Mouse (Mus musculus) embryonic fibroblast, embryonic 13.5 days (primary cell): ENCODE measurements at regions not wholly inside any gene's neighbourhood (a gene's known extent, or its start where the extent isn't known, plus 50 kb on each side); places are given as distances from the start of the nearest gene placed in this dataset.

Experiments
- H3K27ac ChIP-seq: 2 replicates; pipeline ENCODE4 v1.5.1; 2012; ENCODE audit warnings: low read length, control low read depth, inconsistent platforms; ENCODE audit not compliant: insufficient read depth
- H3K4me1 ChIP-seq: 2 replicates; pipeline ENCODE4 v1.6.1; 2011; ENCODE audit warnings: low read length; ENCODE audit not compliant: control insufficient read depth, insufficient read depth
- H3K4me3 ChIP-seq: 2 replicates; pipeline ENCODE4 v1.5.1; 2011; ENCODE audit warnings: mild to moderate bottlenecking, control low read depth, low read length; ENCODE audit not compliant: insufficient read depth
- CTCF ChIP-seq: IDR thresholded peaks from 2 replicates; pipeline ENCODE4 v1.5.1; 2011; ENCODE audit warnings: mild to moderate bottlenecking, control low read depth, low read length, moderate library complexity, borderline replicate concordance; ENCODE audit not compliant: insufficient read depth
- POLR2A ChIP-seq: IDR thresholded peaks from 2 replicates; pipeline ENCODE4 v1.6.1; 2011; ENCODE audit warnings: low read depth, mild to moderate bottlenecking, control low read depth, low read length, moderate library complexity

GRCm38 (mm10) chr12:26187091-26187862 lies 227.8 kb downstream of the Rnf144a start:
- peaks cover 6% of the 10 kb centered on the region for H3K4me1 ChIP-seq
- no peak overlapping the region for H3K4me3 ChIP-seq
- no peak for TF ChIP-seq CTCF
- no peak for TF ChIP-seq POLR2A
- H3K27ac ChIP-seq: no peak overlapping the region

- no peak overlapping the region for H3K27ac ChIP-seq
- peaks cover under 1% of the 10 kb centered on the region for H3K4me1 ChIP-seq
- no peak overlapping the region for H3K4me3 ChIP-seq
- no peak for TF ChIP-seq CTCF
- TF ChIP-seq POLR2A: no peak
These were observed 230.2 kb downstream of the Rnf144a start for GRCm38 (mm10) chr12:26184701-26185460.

- H3K4me3 ChIP-seq: no peak overlapping the region
- TF ChIP-seq POLR2A (no peak), CTCF (no peak)
- H3K4me1 ChIP-seq: no peaks in the 10 kb centered on the region
- H3K27ac ChIP-seq: no peak overlapping the region
These were observed 232.0 kb downstream of the Rnf144a start for GRCm38 (mm10) chr12:26183021-26183420.

- Histone ChIP-seq H3K4me3 (no peak overlapping the region), H3K4me1 (no peaks in the 10 kb centered on the region), H3K27ac (no peak overlapping the region)
- TF ChIP-seq CTCF: no peak
- TF ChIP-seq POLR2A: no peak
These were observed 234.2 kb downstream of the Rnf144a start for GRCm38 (mm10) chr12:26180846-26181245.

GRCm38 (mm10) chr12:26176231-26176662 lies 238.8 kb downstream of the Rnf144a start:
- Histone ChIP-seq H3K4me3 (no peak overlapping the region), H3K4me1 (no peaks in the 10 kb centered on the region), H3K27ac (no peak overlapping the region)
- no peak for TF ChIP-seq POLR2A
- no peak for TF ChIP-seq CTCF

GRCm38 (mm10) chr12:26163416-26163815 lies 251.6 kb downstream of the Rnf144a start:
- H3K4me3 ChIP-seq: no peak overlapping the region
- peaks cover 3% of the 10 kb centered on the region; the same call in 1 of the 2 replicates for H3K4me1 ChIP-seq
- peak overlapping the region; percentile 96 for H3K27ac ChIP-seq
- TF ChIP-seq CTCF: no peak
- no peak for TF ChIP-seq POLR2A

GRCm38 (mm10) chr12:26160861-26161615 lies 254.0 kb downstream of the Rnf144a start:
- Histone ChIP-seq H3K4me1 (peaks cover 3% of the 10 kb centered on the region; the same call in 1 of the 2 replicates), H3K4me3 (no peak overlapping the region), H3K27ac (no peak overlapping the region)
- TF ChIP-seq CTCF (no peak), POLR2A (no peak)

- no peak for TF ChIP-seq CTCF
- Histone ChIP-seq H3K27ac (no peak overlapping the region), H3K4me3 (no peak overlapping the region), H3K4me1 (no peaks in the 10 kb centered on the region)
These were observed 262.1 kb downstream of the Rnf144a start for GRCm38 (mm10) chr12:26152992-26153391.

- Histone ChIP-seq H3K4me3 (no peak overlapping the region), H3K27ac (no peak overlapping the region), H3K4me1 (no peaks in the 10 kb centered on the region)
- TF ChIP-seq CTCF (no peak), POLR2A (no peak)
These were observed 268.7 kb downstream of the Rnf144a start for GRCm38 (mm10) chr12:26146336-26146735.
